ENCODE assay signal across 10 mouse cellular contexts in the genomic region with DNA sequence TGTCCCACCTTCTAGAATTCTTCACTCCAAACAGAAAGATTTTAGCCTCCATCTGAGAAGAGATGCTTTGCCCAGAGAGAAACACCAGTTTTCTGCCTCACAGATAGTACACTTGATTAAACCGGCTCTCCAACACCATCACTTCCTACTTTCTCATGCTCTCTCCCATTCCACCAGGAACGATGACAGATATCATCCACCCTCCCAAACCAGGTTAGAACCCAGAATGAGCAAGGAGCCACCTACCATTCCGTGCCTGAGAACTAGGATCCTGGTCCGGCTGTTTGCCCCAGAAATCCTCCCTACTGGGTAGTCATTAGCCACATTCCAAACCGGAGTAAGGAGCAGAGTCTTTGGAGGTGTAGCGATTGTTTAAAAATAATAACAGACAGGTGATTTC. TPM values are rescaled to one million over a fixed set of nuclear protein-coding genes. Genes with fewer than 3 reads are reported as not detected.
A peak's percentile ranks its signal among the peaks of the same experiment; 100 is the strongest.
DNase-seq lines count a peak whose midpoint lies in the region; ATAC-seq and TF ChIP-seq lines count a peak whose summit lies in the region.
"Had no signal": no experiment of that assay in that cellular context is flagged by ENCODE, and none has a peak within 500 bp of the region (broad histone marks: within the 10 kb centered on the region; RNA-seq: fewer than 3 reads in every experiment).

No protein-coding gene starts in this region.

- TF ChIP-seq POLR2A in lung, adult 2 months (IDR thresholded peaks at IDR 0.05; ENCODE audit: borderline replicate concordance, extremely low read depth, low read depth, low read length), result no peak

- peak; percentile 20 for DNase-seq in layer of hippocampus, adult 11-12 months (ENCODE audit: low spot score)
- DNase-seq in layer of hippocampus, postnatal 25 days (ENCODE audit: extremely low spot score in 1 of 2, low spot score in 1 of 2), result no peak
- DNase-seq in cerebellum, postnatal 14 days, result peak; percentile 59 to 73
- DNase-seq in hindbrain, embryonic 11.5 days (ENCODE audit: low spot score), result peak; percentile 48
- DNase-seq in neural tube, embryonic 10.5 days (ENCODE audit: extremely low spot score, low spot score), result peak; percentile 30
- no peak for DNase-seq in thymus, postnatal 0 days (ENCODE audit: low spot score)
- no peak for DNase-seq in lung, adult 2 months
- DNase-seq in gastrocnemius, postnatal 4 days (ENCODE audit: low spot score in 2 of 2), result no peak

- 15% methylated on average over 6 of the region's 6 CpGs for WGBS in hindbrain, embryonic 11.5 days
- WGBS in lung, adult 2 months, result 25% methylated on average over 6 of the region's 6 CpGs

- peak overlapping the region; percentile 52 for H3K9ac ChIP-seq in hindbrain, embryonic 11.5 days (ENCODE audit: low read depth, low read length)
- H3K9ac ChIP-seq: liver, embryonic 14.5 days had no signal

- H3K4me1 ChIP-seq in hindbrain, embryonic 11.5 days (replicated peaks; ENCODE audit: control insufficient read depth, insufficient read depth, low read length), result no peaks in the 10 kb centered on the region
- H3K4me1 ChIP-seq in lung, adult 2 months (ENCODE audit: control insufficient read depth, insufficient read depth, low read length), result no peaks in the 10 kb centered on the region

- no peaks in the 10 kb centered on the region for H3K27me3 ChIP-seq in hindbrain, embryonic 11.5 days (ENCODE audit: control insufficient read depth, insufficient read depth, low read length)

- H3K36me3 ChIP-seq in hindbrain, embryonic 11.5 days (ENCODE audit: control insufficient read depth, insufficient read depth, low read length), result no peaks in the 10 kb centered on the region
- H3K36me3 ChIP-seq: G1E had no signal

- no peaks in the 10 kb centered on the region for H3K9me3 ChIP-seq in hindbrain, embryonic 11.5 days (ENCODE audit: control insufficient read depth, low read length)

- peak overlapping the region; percentile 44 for H3K4me3 ChIP-seq in hindbrain, embryonic 11.5 days (ENCODE audit: low read depth, low read length)
- no peak overlapping the region for H3K4me3 ChIP-seq in lung, adult 2 months (replicated peaks; ENCODE audit: extremely low read depth, low read depth, low read length)

- peak; percentile 33; the same call in 1 of the 2 replicates for ATAC-seq in hindbrain, embryonic 11.5 days (ENCODE audit: low FRiP score)

- no peak for TF ChIP-seq CTCF in lung, adult 2 months (IDR thresholded peaks at IDR 0.05; ENCODE audit: insufficient read depth, low read length)

- peak overlapping the region; percentile 54 for H3K4me2 ChIP-seq in hindbrain, embryonic 11.5 days (replicated peaks; ENCODE audit: low read depth, low read length)

- H3K27ac ChIP-seq in hindbrain, embryonic 11.5 days (ENCODE audit: low read depth, low read length), result peak overlapping the region; percentile 67
- H3K27ac ChIP-seq: liver, embryonic 14.5 days had no signal

RNA-seq across cellular contexts. Expression of a gene that starts 0.5 kb away (rescaled TPM):
- total RNA-seq in layer of hippocampus, postnatal 25 days (2021), result 100 to 1,000 TPM; 423 to 463 TPM
- 67.7 and 72.2 TPM in 2 replicates for polyA plus RNA-seq in hindbrain, embryonic 11.5 days (2014; fragmentation: Nextera tagmentation; extraction: Ambion mirVana)
- 0.60 and 1.0 TPM in 2 replicates for polyA plus RNA-seq in thymus, postnatal 0 days (2015; fragmentation: Nextera tagmentation; extraction: Ambion mirVana)
- 1.1 and 1.2 TPM in 2 replicates for polyA plus RNA-seq in lung, adult 2 months (2012; rRNA removed)
- total RNA-seq in gastrocnemius, postnatal 4 days (2021), result 1 to 10 TPM in 1 of 2 experiments, under 1 TPM in 1; 0.96 to 1.2 TPM
- polyA plus RNA-seq: G1E had no signal

Comparison
In these comparisons a context has a peak if more than half of its experiments do, and no peak if none do; other contexts are left out.
1. DNase-seq: peak in layer of hippocampus, adult 11-12 months (single experiment), cerebellum, postnatal 14 days (2 of 2), hindbrain, embryonic 11.5 days (single experiment) and neural tube, embryonic 10.5 days (single experiment); none in layer of hippocampus, postnatal 25 days (0 of 2), thymus, postnatal 0 days (single experiment), lung, adult 2 months (single experiment) and gastrocnemius, postnatal 4 days (0 of 2).
2. RNA of a gene that starts 0.5 kb away (polyA plus RNA-seq): 67.7 to 72.2 TPM in hindbrain, embryonic 11.5 days; 1.1 to 1.2 TPM in lung, adult 2 months and 0.60 to 1.0 TPM in thymus, postnatal 0 days; every median in the first group is over 10 times any median in the second.